Mouse (Mus musculus) cerebellum, adult 2 months (tissue): ENCODE measurements around the gene C1qtnf2. TPM values are rescaled to one million over a fixed set of nuclear protein-coding genes. Genes with fewer than 3 reads are reported as not detected.

Experiments used
- DNase-seq, 2 experiments: peaks; one replicate each; pipeline ENCODE4 v3.0.0; 2021
- H3K27ac ChIP-seq: fragments of 200-500 bp; 2 replicates; pipeline ENCODE4 v1.5.1; 2012; ENCODE audit warnings: low read length, control low read depth, inconsistent platforms; ENCODE audit not compliant: insufficient read depth
- H3K27me3 ChIP-seq: fragments of 200-500 bp; 2 replicates; pipeline ENCODE4 v1.6.1; 2012; ENCODE audit warnings: inconsistent platforms, mild to moderate bottlenecking, low read length, moderate library complexity; ENCODE audit not compliant: control insufficient read depth, insufficient read depth
- H3K4me1 ChIP-seq: fragments of 200-500 bp; 2 replicates; pipeline ENCODE4 v1.6.1; 2011; ENCODE audit warnings: low read length; ENCODE audit not compliant: control insufficient read depth, insufficient read depth
- H3K4me3 ChIP-seq: fragments of 200-500 bp; replicated peaks from 2 replicates; pipeline ENCODE3; 2011; ENCODE audit warnings: mild to moderate bottlenecking, low read depth, low read length, control low read depth; ENCODE audit not compliant: insufficient read depth
- CTCF ChIP-seq: fragments of 200-500 bp; IDR thresholded peaks from 2 replicates; pipeline ENCODE4 v1.5.1; 2011; ENCODE audit warnings: low read depth, mild to moderate bottlenecking, control low read depth, low read length, moderate library complexity, borderline replicate concordance; ENCODE audit not compliant: insufficient read depth
- POLR2A ChIP-seq: fragments of 200-500 bp; IDR thresholded peaks from 2 replicates; pipeline ENCODE4 v1.6.1; 2011; ENCODE audit warnings: low read length, control low read depth, borderline replicate concordance; ENCODE audit not compliant: insufficient read depth
- WGBS: fragments of 180-500 bp; shearing (Covaris S2); methylation state at CpG from one replicate; pipeline ENCODE4 v1.1.7; 2018; 5-methylcytosine and 5-hydroxymethylcytosine counted together
- polyA plus RNA-seq: library from polyadenylated mRNA; depleted of rRNA; stranded (reverse); fragments of >200 nt; gene quantifications from 2 replicates; pipeline ENCODE4 v1.2.3, GENCODE M21; 2012; rRNA removed

Gene C1qtnf2
- polyA plus RNA-seq = 1.8 and 1.9 TPM in 2 replicates

GRCm38 (mm10) chr11:43474225-43474774 lies at the start of gene C1qtnf2:
Gene C1qtnf2, plus strand, starts transcription at chr11:43474276.
- peak within 1 kb of the TSS; percentile 45 for H3K4me3 ChIP-seq
- WGBS = 7% methylated on average over 24 of the region's 24 CpGs
- DNase-seq = no peak
- no peak for TF ChIP-seq CTCF
- TF ChIP-seq POLR2A = no peak
- H3K4me1 ChIP-seq = no peaks in the 10 kb centered on the region
- H3K27me3 ChIP-seq = no peaks in the 10 kb centered on the region; the same call in 1 of the 2 replicates
- no peak within 1 kb of the TSS for H3K27ac ChIP-seq

- Histone ChIP-seq H3K4me3 (no peak overlapping the region), H3K27me3 (no peaks in the 10 kb centered on the region), H3K4me1 (no peaks in the 10 kb centered on the region), H3K27ac (no peak overlapping the region)
- 79% methylated on average over 5 of the region's 5 CpGs for whole genome bisulfite sequencing
- TF ChIP-seq CTCF (no peak), POLR2A (no peak)
- no peak for DNase-seq
Observed at GRCm38 (mm10) chr11:43424386-43424785, 49.7 kb upstream of the C1qtnf2 start.

- H3K27ac ChIP-seq = no peak overlapping the region
- WGBS = 91% methylated on average over 9 of the region's 9 CpGs
- H3K27me3 ChIP-seq = no peaks in the 10 kb centered on the region
- TF ChIP-seq POLR2A = no peak
- no peak for TF ChIP-seq CTCF
- no peaks in the 10 kb centered on the region for H3K4me1 ChIP-seq
- DNase-seq = no peak
- no peak overlapping the region for H3K4me3 ChIP-seq
Observed at GRCm38 (mm10) chr11:43425166-43425709, 48.8 kb upstream of the C1qtnf2 start.

GRCm38 (mm10) chr11:43425824-43426413 lies 48.2 kb upstream of the C1qtnf2 start, which contains the start of gene Pttg1:
Gene Pttg1, minus strand, starts transcription at chr11:43426251.
- H3K4me3 ChIP-seq = peak within 1 kb of the TSS; percentile 60
- no peak within 1 kb of the TSS; the same call in 1 of the 2 replicates for H3K27ac ChIP-seq
- TF ChIP-seq CTCF (no peak), POLR2A (peak; percentile 73; the same call in 1 of the 2 replicates)
- no peaks in the 10 kb centered on the region for H3K27me3 ChIP-seq
- 3% methylated on average over 27 of the region's 27 CpGs for WGBS
- peak; percentile 68 to 76 for DNase-seq
- H3K4me1 ChIP-seq = no peaks in the 10 kb centered on the region

GRCm38 (mm10) chr11:43426414-43426884 lies 47.6 kb upstream of the C1qtnf2 start:
- WGBS = 13% methylated on average over 7 of the region's 7 CpGs
- peak; percentile 13 to 27 for DNase-seq
- Histone ChIP-seq H3K27ac (no peak overlapping the region; the same call in 1 of the 2 replicates), H3K27me3 (no peaks in the 10 kb centered on the region), H3K4me3 (peak overlapping the region; percentile 60), H3K4me1 (no peaks in the 10 kb centered on the region)
- TF ChIP-seq POLR2A (no peak), CTCF (no peak)

- peak; percentile 76 to 78 for DNase-seq
- TF ChIP-seq CTCF (no peak), POLR2A (peak; percentile 59; the same call in 1 of the 2 replicates)
- 0 out of 2 replicates have a peak within 1 kb of the TSS, but pooled peaks have one; percentile 66 for H3K27ac ChIP-seq
- H3K27me3 ChIP-seq = no peaks in the 10 kb centered on the region
- WGBS = 5% methylated on average over 38 of the region's 38 CpGs
- H3K4me1 ChIP-seq = no peaks in the 10 kb centered on the region
- peak within 1 kb of the TSS; percentile 89 for H3K4me3 ChIP-seq
Observed at GRCm38 (mm10) chr11:43433254-43434023, 40.6 kb upstream of the C1qtnf2 start, which contains the start of gene Slu7. Gene Slu7, plus strand, starts transcription at chr11:43433744.

GRCm38 (mm10) chr11:43434024-43434407 lies 40.1 kb upstream of the C1qtnf2 start:
- Histone ChIP-seq H3K4me1 (no peaks in the 10 kb centered on the region), H3K4me3 (peak overlapping the region; percentile 89), H3K27ac (no peak overlapping the region), H3K27me3 (no peaks in the 10 kb centered on the region)
- DNase-seq = no peak
- TF ChIP-seq POLR2A (no peak), CTCF (no peak)
- 3% methylated on average over 9 of the region's 9 CpGs for WGBS
